Mouse (Mus musculus): ENCODE data around the gene Rexo2. TPM values are rescaled to one million over a fixed set of nuclear protein-coding genes. Genes with fewer than 3 reads are reported as not detected.

The Rexo2 gene
- polyA plus RNA-seq, 1 experiment from 2014 or later, result 84.4 TPM

DNA sequence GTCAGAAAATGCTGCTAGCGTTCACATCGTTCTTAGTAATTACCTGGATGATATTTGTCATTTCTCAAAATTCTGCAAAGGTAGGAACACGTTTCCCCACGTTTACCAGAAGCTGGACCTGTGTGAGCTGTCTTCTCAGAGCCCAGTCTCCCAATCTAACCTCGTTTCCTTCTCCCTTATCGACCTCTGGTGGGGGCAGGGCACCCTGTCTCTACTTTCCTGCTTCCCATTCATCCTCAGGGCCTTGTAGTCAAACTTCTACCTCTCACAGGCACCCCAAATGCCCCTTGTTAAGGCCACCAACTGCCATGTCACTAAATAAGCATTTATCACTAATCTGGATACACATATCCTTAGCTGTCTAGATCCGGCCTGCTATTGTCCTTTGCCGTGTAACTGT, 61.6 kb downstream of the Rexo2 start:
- Histone ChIP-seq H3K9me3 (replicated peaks; ENCODE audit: control insufficient read depth, low read length) (no peaks in the 10 kb centered on the region), H3K9ac (replicated peaks; ENCODE audit: low read length) (no peak overlapping the region), H3K4me2 (ENCODE audit: low read depth, low read length) (no peak overlapping the region), H3K4me1 (ENCODE audit: control insufficient read depth, insufficient read depth, low read length) (no peaks in the 10 kb centered on the region), H3K4me3 (ENCODE audit: low read depth, low read length) (no peak overlapping the region), H3K27me3 (ENCODE audit: control insufficient read depth, insufficient read depth, low read length) (no peaks in the 10 kb centered on the region), H3K27ac (replicated peaks; ENCODE audit: low read depth, low read length) (no peak overlapping the region), H3K36me3 (replicated peaks; ENCODE audit: control insufficient read depth, insufficient read depth, low read depth, low read length) (no peaks in the 10 kb centered on the region)
- ATAC-seq (replicated peaks; ENCODE audit: insufficient number of reproducible peaks, low FRiP score, low TSS enrichment, low read depth) (no peak), DNase-seq (ENCODE audit: low spot score) (no peak)
- 66% methylated on average over 8 of the region's 8 CpGs for WGBS

Small RNA genes lying within 50 kb of the gene (microRNA-seq; reads per million reads assigned to microRNA genes)
- gene Gm23653 (ENCODE audit: borderline number of aligned reads), result not detected

Other genes starting within 250 kb of the Rexo2 start
- 0.97 and 1.6 TPM in 2 replicates for gene Nxpe2, start 127.2 kb downstream of the Rexo2 start, polyA plus RNA-seq (2014; fragmentation: Nextera tagmentation; extraction: Ambion mirVana)
- 140 and 155 TPM in 2 replicates for gene Rbm7, start 14.7 kb upstream of the Rexo2 start, polyA plus RNA-seq (2014; fragmentation: Nextera tagmentation; extraction: Ambion mirVana)
- 36.0 and 37.9 TPM in 2 replicates for gene Gm5617, start 14.8 kb upstream of the Rexo2 start, polyA plus RNA-seq (2014; fragmentation: Nextera tagmentation; extraction: Ambion mirVana)
- 2.0 and 2.8 TPM in 2 replicates for gene Nnmt, start 124.5 kb upstream of the Rexo2 start, polyA plus RNA-seq (2014; fragmentation: Nextera tagmentation; extraction: Ambion mirVana)

Data from embryonic facial prominence, embryonic 11.5 days (tissue).